Mouse (Mus musculus): Measurements from ENCODE around the gene Mllt11.

DNA sequence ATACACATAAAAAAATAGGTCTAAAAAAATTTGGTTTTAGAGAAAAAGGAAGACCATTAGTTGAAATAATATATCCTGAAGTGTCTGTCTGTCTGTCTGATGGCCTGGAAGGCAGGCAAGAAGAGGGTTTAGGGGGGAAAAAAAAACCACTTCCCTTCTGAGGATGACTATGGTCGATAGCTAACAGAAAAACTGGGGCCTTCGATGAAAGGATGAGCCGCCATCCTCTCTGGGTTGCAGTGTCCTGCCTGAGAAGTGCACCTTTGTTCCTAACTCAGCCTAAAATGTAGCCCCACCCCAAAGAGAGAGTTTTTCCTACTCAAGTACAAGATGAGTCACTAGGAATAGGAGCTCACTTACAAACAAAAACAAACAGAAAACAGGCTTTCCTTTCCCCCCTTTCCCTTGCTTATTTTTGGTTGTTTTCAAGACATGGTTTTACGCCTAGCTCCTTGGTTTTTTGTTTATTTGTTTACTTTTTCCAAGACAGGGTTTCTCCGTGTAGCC, 44.5 kb upstream of the Mllt11 start:
- no peak for TF ChIP-seq CTCF (IDR thresholded peaks at IDR 0.05; ENCODE audit: borderline replicate concordance, control insufficient read depth, extremely low read depth, insufficient read depth, low read length, poor library complexity)
- TF ChIP-seq POLR2A (IDR thresholded peaks at IDR 0.05; ENCODE audit: control insufficient read depth, extremely low read depth, insufficient read depth, low read length, poor library complexity) = no peak

Data from thymus, adult 2 months (tissue).